ENCODE assay signal across 12 mouse cellular contexts in the genomic region with DNA sequence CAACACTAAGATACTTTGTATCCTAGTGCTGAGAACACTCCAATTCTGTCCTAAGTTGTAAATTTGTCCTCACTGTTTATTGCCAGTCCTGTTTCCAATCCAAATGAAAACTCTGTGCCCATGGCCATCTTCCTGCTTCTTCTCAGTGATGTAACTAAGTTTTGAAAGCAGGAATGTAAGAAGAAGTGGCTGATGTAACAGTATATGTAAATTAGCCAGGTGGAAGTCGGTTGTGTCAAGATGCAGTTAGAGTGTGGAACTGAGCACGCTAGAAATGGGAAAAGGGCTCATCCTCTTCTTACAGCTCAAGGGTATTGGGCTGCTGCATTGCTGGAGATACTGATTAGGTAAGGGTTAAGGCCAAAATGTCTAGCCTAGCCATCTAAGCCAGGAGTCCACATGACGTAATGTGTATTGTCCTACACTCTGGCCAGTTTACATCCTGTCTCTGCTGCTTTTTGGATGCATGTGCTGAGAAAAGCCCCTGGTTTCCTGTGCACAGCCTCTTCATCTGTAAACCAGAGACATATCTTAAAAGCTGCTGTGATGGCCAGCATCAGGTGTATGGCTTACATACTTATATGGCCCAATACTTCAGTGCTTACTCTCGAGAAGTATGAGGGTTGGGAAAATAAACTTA.
DNase-seq lines count a peak whose midpoint lies in the region; ATAC-seq and TF ChIP-seq lines count a peak whose summit lies in the region.
"Had no signal": no experiment of that assay in that cellular context is flagged by ENCODE, and none has a peak within 500 bp of the region (broad histone marks: within the 10 kb centered on the region; RNA-seq: fewer than 3 reads in every experiment).

No protein-coding gene starts in this region.

- intact Hi-C loops in heart, postnatal 36 days (cut with DNase I): no loop called here

- DNase-seq in heart, postnatal 36 days: no peak
- DNase-seq in lung, embryonic 14.5 days: peak; percentile 52
- DNase-seq in lung, postnatal 14 days: no peak
- DNase-seq in naive thymus-derived CD4-positive, alpha-beta T cell, adult 2 months (ENCODE audit: low read depth): peak; percentile 41
- DNase-seq in right cerebral cortex, postnatal 36 days (ENCODE audit: low spot score in 2 of 2): no peak
- DNase-seq: adrenal gland, postnatal 10 days; embryo, embryonic 11 days; midbrain, embryonic 14.5 days; thymus, postnatal 4 days had no signal

- no peak for TF ChIP-seq CTCF in lung, embryonic 14.5 days (IDR thresholded peaks at IDR 0.05; ENCODE audit: low read depth)

- H3K27me3 ChIP-seq in heart, embryonic 16.5 days (ENCODE audit: control insufficient read depth, insufficient read depth, low read length): no peaks in the 10 kb centered on the region
- H3K27me3 ChIP-seq in lung, embryonic 14.5 days (ENCODE audit: insufficient read depth, low read length): no peaks in the 10 kb centered on the region

- H3K9ac ChIP-seq in heart, embryonic 16.5 days (ENCODE audit: low read length): no peak overlapping the region
- no peak overlapping the region for H3K9ac ChIP-seq in lung, embryonic 14.5 days

- WGBS in heart, embryonic 16.5 days: 51% methylated on average over 4 of the region's 4 CpGs
- WGBS in lung, embryonic 14.5 days: 46% methylated on average over 4 of the region's 4 CpGs

- ATAC-seq in heart, embryonic 16.5 days (replicated peaks; ENCODE audit: extremely low read depth, insufficient read depth, low FRiP score): 0 out of 2 replicates have a peak, but pooled peaks have one; percentile 16
- ATAC-seq in lung, embryonic 14.5 days (ENCODE audit: insufficient read depth): no peak
- ATAC-seq in common myeloid progenitor, adult 5-6 weeks (replicated peaks; ENCODE audit: low read depth, poor library complexity, severe bottlenecking): peak; percentile 38

- no peak overlapping the region for H3K4me2 ChIP-seq in heart, embryonic 16.5 days (ENCODE audit: low read depth, low read length)
- no peak overlapping the region for H3K4me2 ChIP-seq in lung, embryonic 14.5 days

- no peaks in the 10 kb centered on the region for H3K36me3 ChIP-seq in heart, embryonic 16.5 days (ENCODE audit: control insufficient read depth, insufficient read depth)
- H3K36me3 ChIP-seq in lung, embryonic 14.5 days (ENCODE audit: insufficient read depth): no peaks in the 10 kb centered on the region
- H3K36me3 ChIP-seq: hindbrain, embryonic 10.5 days had no signal

- H3K27ac ChIP-seq in heart, embryonic 16.5 days (ENCODE audit: low read length): peak overlapping the region; percentile 65
- H3K27ac ChIP-seq in lung, embryonic 14.5 days (ENCODE audit: low read depth): peak overlapping the region; percentile 15; the same call in 1 of the 2 replicates
- H3K27ac ChIP-seq: hindbrain, embryonic 10.5 days had no signal

- H3K4me1 ChIP-seq in heart, embryonic 16.5 days (ENCODE audit: control insufficient read depth, insufficient read depth, low read length): no peaks in the 10 kb centered on the region; the same call in 1 of the 2 replicates
- no peaks in the 10 kb centered on the region for H3K4me1 ChIP-seq in lung, embryonic 14.5 days (ENCODE audit: insufficient read depth)

- no peaks in the 10 kb centered on the region for H3K9me3 ChIP-seq in heart, embryonic 16.5 days (replicated peaks; ENCODE audit: control insufficient read depth, low read length)
- no peaks in the 10 kb centered on the region for H3K9me3 ChIP-seq in lung, embryonic 14.5 days (ENCODE audit: low read depth, low read length)
- H3K9me3 ChIP-seq: hindbrain, embryonic 10.5 days had no signal

- H3K4me3 ChIP-seq in heart, embryonic 16.5 days (ENCODE audit: low read length): no peak overlapping the region
- no peak overlapping the region for H3K4me3 ChIP-seq in lung, embryonic 14.5 days (ENCODE audit: low read depth, low read length)
- H3K4me3 ChIP-seq: hindbrain, embryonic 10.5 days had no signal

Comparison
In these comparisons a context has a peak if more than half of its experiments do, and no peak if none do; other contexts are left out.
1. DNase-seq: peak in lung, embryonic 14.5 days (single experiment) and naive thymus-derived CD4-positive, alpha-beta T cell, adult 2 months (single experiment); none in heart, postnatal 36 days (0 of 2), lung, postnatal 14 days (single experiment) and right cerebral cortex, postnatal 36 days (0 of 2).